Mouse (Mus musculus) kidney, embryonic 14.5 days (tissue): ENCODE data around the gene Nat10. TPM values are rescaled to one million over a fixed set of nuclear protein-coding genes. Genes with fewer than 3 reads are reported as not detected.

Source experiments
- ATAC-seq: fragments of 200-750 bp; cut with Nextera tagmentation; 2 replicates; pipeline ENCODE4 v1.8.0; 2017; ENCODE audit warnings: moderate number of reproducible peaks, mild to moderate bottlenecking, moderate TSS enrichment, moderate library complexity; ENCODE audit not compliant: low FRiP score, low TSS enrichment
- H3K27ac ChIP-seq: fragments of 300-500 bp; sonication (generic); 2 replicates; pipeline ENCODE4 v1.5.1; 2014; ENCODE audit warnings: low read depth, mild to moderate bottlenecking, low read length, moderate library complexity, mixed read lengths
- H3K27me3 ChIP-seq: fragments of 300-500 bp; sonication (generic); 2 replicates; pipeline ENCODE4 v1.6.1; 2014; ENCODE audit warnings: mild to moderate bottlenecking, low read length; ENCODE audit not compliant: control insufficient read depth, insufficient read depth
- H3K36me3 ChIP-seq: fragments of 300-500 bp; sonication (generic); 2 replicates; pipeline ENCODE4 v1.6.1; 2014; ENCODE audit warnings: low read length, mixed read lengths; ENCODE audit not compliant: control insufficient read depth, insufficient read depth
- H3K4me1 ChIP-seq: fragments of 300-500 bp; sonication (generic); 2 replicates; pipeline ENCODE4 v1.6.1; 2014; ENCODE audit warnings: low read length, mixed read lengths; ENCODE audit not compliant: control insufficient read depth, insufficient read depth
- H3K4me2 ChIP-seq: fragments of 300-500 bp; sonication (generic); replicated peaks from 2 replicates; pipeline ENCODE4 v1.6.1; 2014; ENCODE audit warnings: low read depth, mild to moderate bottlenecking, low read length
- H3K4me3 ChIP-seq: fragments of 300-500 bp; sonication (generic); 2 replicates; pipeline ENCODE4 v1.5.1; 2014; ENCODE audit warnings: mild to moderate bottlenecking, low read length
- H3K9ac ChIP-seq: fragments of 300-500 bp; sonication (generic); 2 replicates; pipeline ENCODE4 v1.6.1; 2014; ENCODE audit warnings: low read depth, mild to moderate bottlenecking, low read length, moderate library complexity
- H3K9me3 ChIP-seq: fragments of 300-500 bp; sonication (generic); 2 replicates; pipeline ENCODE4 v1.6.1; 2016; ENCODE audit warnings: low read length; ENCODE audit not compliant: control insufficient read depth
- WGBS: fragments of 180-500 bp; shearing (Covaris S2); extraction: QIAGEN DNeasy Blood & Tissue Kit; methylation state at CpG from one replicate; pipeline ENCODE4 v1.1.7; 2014; 5-methylcytosine and 5-hydroxymethylcytosine counted together
- polyA plus RNA-seq: library from polyadenylated mRNA; unstranded; fragments of >200 nt; fragmentation: Nextera tagmentation; extraction: Ambion mirVana; gene quantifications from 2 replicates; pipeline ENCODE4 v1.2.1, GENCODE M21; 2014

The Nat10 gene
- polyA plus RNA-seq, 1 experiment from 2014 or later = 34.2 TPM

GRCm38 (mm10) chr2:103690828-103691227 lies 70.2 kb downstream of the Nat10 start:
- 51% methylated on average over 5 of the region's 5 CpGs for WGBS

GRCm38 (mm10) chr2:103690425-103690824 lies 70.6 kb downstream of the Nat10 start:
- ATAC-seq = no peak

More at GRCm38 (mm10) chr2:103690828-103691227, 70.2 kb downstream of the Nat10 start:
- H3K9me3 ChIP-seq = no peaks in the 10 kb centered on the region
- no peaks in the 10 kb centered on the region for H3K36me3 ChIP-seq
- no peak overlapping the region for H3K4me2 ChIP-seq
- no peak for ATAC-seq
- H3K4me1 ChIP-seq = no peaks in the 10 kb centered on the region
- H3K9ac ChIP-seq = no peak overlapping the region
- no peaks in the 10 kb centered on the region for H3K27me3 ChIP-seq
- H3K27ac ChIP-seq = no peak overlapping the region
- no peak overlapping the region for H3K4me3 ChIP-seq

GRCm38 (mm10) chr2:103687888-103688287 lies 73.2 kb downstream of the Nat10 start:
- Histone ChIP-seq H3K9me3 (no peaks in the 10 kb centered on the region), H3K27ac (no peak overlapping the region), H3K4me2 (no peak overlapping the region), H3K9ac (no peak overlapping the region), H3K27me3 (no peaks in the 10 kb centered on the region), H3K4me1 (no peaks in the 10 kb centered on the region), H3K36me3 (no peaks in the 10 kb centered on the region), H3K4me3 (no peak overlapping the region)
- ATAC-seq = no peak

More at GRCm38 (mm10) chr2:103690425-103690824, 70.6 kb downstream of the Nat10 start:
- WGBS = 64% methylated on average over 6 of the region's 6 CpGs
- Histone ChIP-seq H3K27ac (no peak overlapping the region), H3K9me3 (no peaks in the 10 kb centered on the region), H3K4me1 (no peaks in the 10 kb centered on the region), H3K4me2 (no peak overlapping the region), H3K4me3 (no peak overlapping the region), H3K36me3 (no peaks in the 10 kb centered on the region), H3K27me3 (no peaks in the 10 kb centered on the region), H3K9ac (no peak overlapping the region)

GRCm38 (mm10) chr2:103687143-103687542 lies 73.9 kb downstream of the Nat10 start:
- Histone ChIP-seq H3K9ac (no peak overlapping the region), H3K36me3 (no peaks in the 10 kb centered on the region), H3K4me2 (no peak overlapping the region), H3K9me3 (no peaks in the 10 kb centered on the region), H3K27me3 (no peaks in the 10 kb centered on the region), H3K27ac (no peak overlapping the region), H3K4me3 (no peak overlapping the region), H3K4me1 (no peaks in the 10 kb centered on the region)
- ATAC-seq = no peak

GRCm38 (mm10) chr2:103685581-103685980 lies 75.5 kb downstream of the Nat10 start:
- no peak for ATAC-seq
- H3K4me1 ChIP-seq = no peaks in the 10 kb centered on the region
- H3K4me2 ChIP-seq = no peak overlapping the region
- H3K9ac ChIP-seq = no peak overlapping the region
- no peak overlapping the region for H3K4me3 ChIP-seq
- H3K9me3 ChIP-seq = no peaks in the 10 kb centered on the region
- H3K36me3 ChIP-seq = no peaks in the 10 kb centered on the region
- H3K27ac ChIP-seq = no peak overlapping the region
- no peaks in the 10 kb centered on the region for H3K27me3 ChIP-seq
- 79% methylated on average over 4 of the region's 4 CpGs for WGBS

- H3K36me3 ChIP-seq = no peaks in the 10 kb centered on the region
- H3K27ac ChIP-seq = no peak overlapping the region
- no peak overlapping the region for H3K4me2 ChIP-seq
- no peak overlapping the region for H3K4me3 ChIP-seq
- WGBS = 62% methylated on average over 7 of the region's 7 CpGs
- H3K9me3 ChIP-seq = no peaks in the 10 kb centered on the region
- no peak overlapping the region for H3K9ac ChIP-seq
- H3K27me3 ChIP-seq = no peaks in the 10 kb centered on the region
- H3K4me1 ChIP-seq = no peaks in the 10 kb centered on the region
- ATAC-seq = peak; percentile 72
Measured at GRCm38 (mm10) chr2:103684926-103685577, 76.0 kb downstream of the Nat10 start.

GRCm38 (mm10) chr2:103684431-103684830 lies 76.6 kb downstream of the Nat10 start:
- no peaks in the 10 kb centered on the region for H3K36me3 ChIP-seq
- no peak overlapping the region for H3K4me3 ChIP-seq
- no peak overlapping the region for H3K4me2 ChIP-seq
- 88% methylated on average over 2 of the region's 2 CpGs for WGBS
- H3K4me1 ChIP-seq = no peaks in the 10 kb centered on the region
- no peak for ATAC-seq
- H3K9me3 ChIP-seq = no peaks in the 10 kb centered on the region
- no peak overlapping the region for H3K27ac ChIP-seq
- no peak overlapping the region for H3K9ac ChIP-seq
- H3K27me3 ChIP-seq = no peaks in the 10 kb centered on the region

- Histone ChIP-seq H3K4me3 (no peak overlapping the region), H3K4me1 (peaks cover 6% of the 10 kb centered on the region; the same call in 1 of the 2 replicates), H3K27me3 (no peaks in the 10 kb centered on the region), H3K36me3 (no peaks in the 10 kb centered on the region), H3K9me3 (no peaks in the 10 kb centered on the region), H3K27ac (no peak overlapping the region), H3K9ac (no peak overlapping the region), H3K4me2 (no peak overlapping the region)
- ATAC-seq = no peak
- WGBS = 82% methylated on average over 9 of the region's 9 CpGs
Measured at GRCm38 (mm10) chr2:103682927-103683442, 78.1 kb downstream of the Nat10 start.

- no peaks in the 10 kb centered on the region for H3K27me3 ChIP-seq
- H3K4me2 ChIP-seq = no peak overlapping the region
- H3K9ac ChIP-seq = no peak overlapping the region
- no peak overlapping the region for H3K27ac ChIP-seq
- H3K4me1 ChIP-seq = peaks cover 9% of the 10 kb centered on the region
- H3K4me3 ChIP-seq = no peak overlapping the region
- 77% methylated on average over 9 of the region's 9 CpGs for WGBS
- no peak for ATAC-seq
- no peaks in the 10 kb centered on the region for H3K9me3 ChIP-seq
- H3K36me3 ChIP-seq = no peaks in the 10 kb centered on the region
Measured at GRCm38 (mm10) chr2:103682261-103682722, 78.8 kb downstream of the Nat10 start.
